Mouse (Mus musculus) kidney, adult 2 months (tissue): ENCODE data around the gene Zfp553.

Source experiments
- CTCF ChIP-seq: fragments of 200-500 bp; conservative IDR thresholded peaks from 2 replicates; pipeline ENCODE4 v1.5.1; 2011; ENCODE audit warnings: low read depth, mild to moderate bottlenecking, control low read depth, low read length, moderate library complexity, mixed read lengths; ENCODE audit not compliant: insufficient read depth, insufficient read length
- POLR2A ChIP-seq: fragments of 200-500 bp; IDR thresholded peaks from one replicate; pipeline ENCODE4 v1.6.1; 2011; ENCODE audit warnings: low read depth, low read length, control low read depth

GRCm38 (mm10) chr7:127271093-127271492 lies 38.2 kb downstream of the Zfp553 start:
- TF ChIP-seq CTCF (no peak), POLR2A (no peak)
